Mouse (Mus musculus) gastrocnemius, postnatal 4 days (tissue): ENCODE results near the gene Fam131a. TPM values are rescaled to one million over a fixed set of nuclear protein-coding genes. Genes with fewer than 3 reads are reported as not detected.
A peak's percentile ranks its signal among the peaks of the same experiment; 100 is the strongest.

Experiments
- DNase-seq, 2 experiments: peaks; one replicate each; pipeline ENCODE4 v3.0.0; 2021 to 2022; ENCODE audit warnings: low spot score in 2 of 2, mixed read lengths in 2 of 2
- total RNA-seq, 2 experiments: library from RNA; stranded (reverse); gene quantifications; 2 replicates each; pipeline ENCODE4 v1.2.3; 2021

The Fam131a gene
- total RNA-seq, 2 experiments from 2014 or later, result 40.5 to 44.9 TPM

GRCm38 (mm10) chr16:20715566-20715965 is 22.5 kb downstream of the Fam131a start:
- no peak for DNase-seq

- peak; percentile 77 to 83 for DNase-seq
Measured at GRCm38 (mm10) chr16:20715976-20716840, 23.2 kb downstream of the Fam131a start.

- no peak for DNase-seq
Measured at GRCm38 (mm10) chr16:20716841-20717180, 23.8 kb downstream of the Fam131a start.

GRCm38 (mm10) chr16:20717181-20717977 is 24.3 kb downstream of the Fam131a start, which contains the start of the genes Polr2h and Clcn2:
Gene Polr2h (plus strand): TSS chr16:20717665.
Gene Clcn2 (minus strand): TSS chr16:20717746.
- peak; percentile 95 to 96 for DNase-seq

- no peak for DNase-seq
Measured at GRCm38 (mm10) chr16:20717978-20718670, 25.1 kb downstream of the Fam131a start.

- no peak for DNase-seq
Measured at GRCm38 (mm10) chr16:20721808-20722207, 28.8 kb downstream of the Fam131a start.

GRCm38 (mm10) chr16:20722736-20723135 is 29.7 kb downstream of the Fam131a start:
- no peak for DNase-seq

GRCm38 (mm10) chr16:20723247-20723646 is 30.2 kb downstream of the Fam131a start:
- DNase-seq, result no peak

- DNase-seq, result peak in 1 of 2 experiments; percentile 72
Measured at GRCm38 (mm10) chr16:20724338-20724748, 31.3 kb downstream of the Fam131a start.

GRCm38 (mm10) chr16:20725321-20725720 is 32.3 kb downstream of the Fam131a start:
- no peak for DNase-seq

GRCm38 (mm10) chr16:20725750-20726149 is 32.7 kb downstream of the Fam131a start:
- DNase-seq, result no peak

GRCm38 (mm10) chr16:20726384-20726783 is 33.3 kb downstream of the Fam131a start:
- DNase-seq, result no peak

GRCm38 (mm10) chr16:20730293-20730711 is 37.3 kb downstream of the Fam131a start:
- no peak for DNase-seq

- no peak for DNase-seq
Measured at GRCm38 (mm10) chr16:20731688-20732087, 38.6 kb downstream of the Fam131a start.

GRCm38 (mm10) chr16:20732251-20732924 is 39.3 kb downstream of the Fam131a start:
- peak in 1 of 2 experiments; percentile 52 for DNase-seq

- DNase-seq, result peak; percentile 71 to 82
Measured at GRCm38 (mm10) chr16:20732925-20733730, 40.1 kb downstream of the Fam131a start, which contains the start of gene Chrd. Gene Chrd (plus strand): TSS chr16:20733127.

GRCm38 (mm10) chr16:20733731-20734730 is 41.0 kb downstream of the Fam131a start, which contains the start of gene Thpo:
Gene Thpo (minus strand): TSS chr16:20734511.
- DNase-seq, result no peak

- no peak for DNase-seq
Measured at GRCm38 (mm10) chr16:20735651-20736050, 42.6 kb downstream of the Fam131a start.
